Mouse (Mus musculus) cerebellum, postnatal 4 days (tissue): ENCODE results near the gene Spaca4.

Source experiments
- DNase-seq, 2 experiments: peaks; one replicate each; pipeline ENCODE4 v3.0.0; 2022; ENCODE audit warnings: low spot score in 2 of 2, mixed read lengths in 1 of 2

The Spaca4 gene

DNA sequence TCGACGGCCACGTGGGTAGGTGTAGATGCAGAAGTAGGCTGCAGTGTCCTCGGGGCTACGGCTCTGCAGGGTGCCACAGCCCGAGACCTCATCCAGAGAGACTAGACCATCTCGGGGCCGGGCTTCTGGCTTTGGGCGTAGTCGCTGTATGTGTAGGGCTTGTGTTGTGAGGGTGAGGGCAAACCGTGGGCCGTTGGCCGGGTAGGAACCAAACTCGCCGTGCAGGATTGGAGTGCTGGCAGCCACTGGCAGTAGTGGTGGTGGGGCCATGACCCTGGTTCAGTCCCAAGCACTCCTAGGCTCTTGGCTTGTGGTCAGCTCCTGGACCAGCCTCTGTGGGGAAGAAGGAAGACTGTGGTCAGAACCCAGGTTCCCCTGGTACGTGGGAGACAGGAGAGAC is 12.2 kb downstream of the Spaca4 start:
- no peak for DNase-seq

DNA sequence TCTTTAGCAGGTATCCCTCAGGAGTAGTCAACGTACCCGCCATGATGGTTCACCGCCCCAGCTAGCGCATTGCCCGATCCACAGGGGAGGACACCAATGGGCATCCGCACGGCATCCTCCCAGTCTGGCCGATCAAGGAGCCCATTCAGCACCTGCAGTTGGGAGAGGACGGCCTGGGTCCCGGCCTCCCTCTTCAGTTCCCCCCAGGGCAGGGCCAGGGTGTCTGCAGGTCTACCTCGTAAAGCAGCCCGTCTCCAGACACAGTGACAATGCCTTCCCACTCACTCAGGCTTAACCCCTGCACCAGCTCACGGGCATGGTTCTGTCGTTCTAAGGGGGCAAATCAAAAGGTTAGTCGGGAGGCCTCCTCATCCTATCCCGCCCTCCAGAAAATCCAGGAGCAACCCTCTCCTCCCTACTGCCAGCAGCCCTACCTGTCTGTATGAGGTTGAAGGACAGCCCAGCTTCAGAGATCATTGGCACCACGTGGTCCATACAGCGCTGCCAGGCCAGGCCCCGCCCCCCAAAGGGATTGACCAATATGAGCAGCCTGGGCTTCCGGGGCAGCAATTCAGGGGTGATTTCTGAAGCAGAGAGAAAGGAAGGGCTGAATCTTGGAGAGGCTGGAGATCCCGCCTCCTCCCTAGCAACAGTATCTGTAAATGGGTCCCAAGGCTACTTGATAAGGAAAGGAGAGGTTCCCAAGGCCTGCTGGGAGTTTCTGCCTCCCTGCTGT is 13.4 kb downstream of the Spaca4 start:
- no peak for DNase-seq

DNA sequence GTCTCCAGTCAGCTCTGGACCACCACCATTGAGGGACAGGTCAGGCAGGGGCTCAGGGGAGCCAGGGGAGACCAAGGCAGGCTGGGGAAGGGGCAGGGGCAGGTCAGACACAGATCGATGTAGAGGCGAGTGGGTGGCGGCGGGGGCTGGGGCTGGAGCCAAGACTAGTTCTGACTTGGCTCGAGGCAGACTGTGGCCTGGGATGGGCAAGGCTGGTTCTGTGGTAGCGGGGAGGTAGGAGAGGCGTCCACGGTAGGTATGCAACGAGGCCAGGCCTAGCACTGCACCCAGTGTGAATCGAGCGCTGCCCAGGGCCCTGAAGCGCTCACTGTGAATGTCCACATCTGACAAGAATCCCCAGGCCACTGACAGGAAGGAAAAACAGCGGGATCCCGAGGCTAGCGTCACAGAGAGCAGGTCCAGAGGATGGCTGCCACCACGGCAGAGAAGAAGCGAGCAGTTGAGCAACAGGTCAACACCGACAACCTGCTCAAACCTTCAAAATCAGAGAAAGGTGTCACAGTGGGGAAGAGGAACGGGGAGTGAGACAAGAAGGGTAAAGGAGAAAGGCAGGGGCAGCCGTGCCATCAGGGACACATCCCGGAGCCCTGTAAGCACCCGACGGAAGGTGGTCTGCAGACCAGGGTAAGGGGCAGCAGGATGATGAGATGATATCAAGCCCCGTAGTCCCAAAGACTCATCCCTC is 14.1 kb downstream of the Spaca4 start:
- no peak for DNase-seq

DNA sequence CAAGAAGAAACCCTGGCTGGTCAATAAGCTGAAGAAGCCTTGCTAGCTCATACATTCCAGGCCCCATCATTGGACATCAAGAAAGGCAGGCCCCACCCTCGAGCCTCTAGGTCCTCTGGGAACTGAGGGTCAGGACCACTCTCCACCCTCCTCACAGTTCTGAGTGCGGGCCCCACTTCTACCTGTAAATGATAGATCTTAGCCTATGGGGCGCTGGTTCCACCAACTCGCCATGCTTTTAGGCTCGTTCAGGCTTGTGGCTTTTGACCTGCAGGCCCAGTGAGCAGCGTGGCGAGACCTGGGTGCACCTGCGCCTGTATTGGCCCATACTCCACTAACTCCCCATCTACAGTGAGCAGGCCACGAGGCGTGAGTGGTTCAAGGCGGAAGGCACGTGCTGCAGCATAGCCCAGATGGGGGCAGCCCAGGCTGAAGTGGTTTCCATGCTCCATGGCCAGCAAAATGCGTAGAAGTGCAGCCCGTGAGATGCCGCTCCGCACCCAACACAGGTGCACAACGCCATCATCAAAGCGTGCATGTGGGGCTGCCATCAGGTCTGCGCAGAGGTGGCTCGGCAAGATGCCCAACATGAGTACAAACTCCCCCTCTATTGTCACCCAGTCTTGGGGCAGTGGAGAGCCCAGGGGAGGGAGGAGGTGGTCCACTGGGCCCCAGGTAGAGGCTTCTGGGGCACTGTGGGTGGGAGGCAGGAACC is 15.0 kb downstream of the Spaca4 start:
- no peak for DNase-seq

DNA sequence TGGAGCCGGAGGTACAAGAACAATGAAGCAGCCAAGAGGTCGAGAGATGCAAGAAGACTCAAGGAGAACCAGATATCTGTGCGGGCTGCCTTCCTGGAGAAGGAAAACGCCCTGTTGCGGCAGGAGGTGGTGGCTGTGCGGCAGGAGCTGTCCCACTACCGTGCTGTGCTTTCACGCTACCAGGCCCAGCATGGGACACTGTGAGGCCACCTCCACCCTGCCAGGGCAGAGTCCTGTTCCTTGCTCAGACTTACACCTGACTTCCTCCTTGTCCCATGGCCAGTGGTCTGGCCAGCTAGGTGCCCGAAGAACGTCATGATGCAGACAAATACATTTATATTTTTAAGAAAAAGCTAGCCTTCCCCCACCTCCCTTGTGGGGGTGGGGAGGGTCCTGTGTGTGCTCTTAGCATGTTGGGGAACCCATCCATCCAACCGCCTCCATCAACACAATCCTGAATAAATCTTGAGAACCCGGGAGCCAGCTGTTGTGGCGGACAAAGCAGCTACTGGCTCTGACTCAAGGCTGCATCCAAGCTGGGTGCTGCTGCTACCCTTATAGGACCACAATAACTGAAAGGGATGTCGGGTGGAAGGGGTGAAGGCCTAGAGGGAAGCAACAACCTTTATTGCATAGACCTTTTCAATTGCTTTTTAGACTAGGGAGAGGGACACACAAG is 15.8 kb downstream of the Spaca4 start:
- DNase-seq: no peak

- DNase-seq: no peak
Observed at GRCm38 (mm10) chr7:45709036-45709435, 16.6 kb downstream of the Spaca4 start.

DNA sequence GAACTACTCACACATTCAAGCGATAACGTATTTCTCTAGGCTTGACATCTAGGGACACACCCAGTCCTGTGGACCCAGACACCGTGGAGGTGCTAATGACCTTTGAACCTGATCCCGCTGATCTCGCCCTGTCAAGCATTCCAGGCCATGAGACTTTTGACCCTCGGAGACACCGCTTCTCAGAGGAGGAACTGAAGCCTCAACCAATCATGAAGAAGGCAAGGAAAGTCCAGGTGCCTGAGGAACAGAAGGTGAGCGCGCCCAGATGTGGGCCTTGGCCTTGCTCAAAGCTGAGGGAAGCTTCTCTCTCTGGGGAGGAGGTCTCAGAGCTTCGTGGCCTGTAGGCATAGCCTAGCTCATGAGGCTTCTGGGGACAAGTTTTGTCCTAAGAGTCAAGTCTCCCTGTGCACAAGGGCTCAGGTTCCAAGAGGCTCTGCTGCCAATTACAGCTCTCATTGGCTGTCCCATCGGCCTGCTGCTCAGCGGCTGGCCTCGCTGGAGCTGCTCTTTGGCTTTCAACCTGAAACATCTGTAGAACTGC is 17.3 kb downstream of the Spaca4 start:
- DNase-seq: no peak

GRCm38 (mm10) chr7:45707375-45707967 is 18.1 kb downstream of the Spaca4 start:
- DNase-seq: peak; percentile 78 to 86

DNA sequence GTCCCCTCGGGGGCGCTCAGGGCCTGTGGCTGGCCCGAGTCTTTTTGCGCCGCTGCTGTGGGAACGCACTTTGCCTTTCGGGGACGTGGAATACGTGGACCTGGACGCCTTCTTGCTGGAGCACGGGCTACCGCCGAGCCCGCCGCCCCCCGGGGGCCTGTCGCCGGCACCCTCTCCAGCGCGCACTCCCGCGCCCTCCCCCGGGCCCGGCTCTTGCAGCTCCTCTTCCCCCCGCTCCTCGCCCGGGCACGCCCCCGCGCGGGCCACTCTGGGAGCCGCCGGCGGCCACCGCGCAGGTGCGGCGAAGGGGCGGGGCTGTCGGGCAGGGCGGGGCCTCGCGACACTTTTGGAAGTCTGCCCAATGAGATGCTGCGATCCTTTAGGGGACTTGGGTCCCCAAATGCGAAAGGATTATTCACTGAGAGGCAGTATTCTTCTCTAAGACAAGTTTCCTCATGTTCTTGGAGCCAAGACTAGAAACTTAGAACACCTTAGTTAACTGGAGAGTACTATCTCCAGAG is 18.8 kb downstream of the Spaca4 start:
- peak; percentile 65 to 81 for DNase-seq

DNA sequence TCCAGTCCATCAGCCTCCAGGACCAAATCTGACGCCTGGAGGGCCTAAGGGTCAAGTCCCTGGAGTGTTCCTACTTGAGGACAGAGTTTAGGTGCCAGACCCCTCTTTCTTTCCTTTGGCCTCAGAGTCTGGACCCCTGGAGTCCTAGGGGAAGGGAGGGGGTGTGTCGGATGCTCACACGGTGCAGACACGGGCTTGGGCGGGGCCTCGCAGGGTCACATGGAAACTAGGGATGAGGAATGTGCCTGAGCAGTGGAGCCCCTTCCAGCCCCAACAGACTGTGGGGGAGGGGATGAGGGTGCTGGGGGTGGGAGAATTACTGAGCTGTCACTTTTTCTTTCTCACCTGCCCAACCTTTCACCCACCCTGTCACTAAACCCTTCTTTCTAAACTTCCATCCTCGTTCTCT is 19.7 kb downstream of the Spaca4 start:
- peak in 1 of 2 experiments; percentile 50 for DNase-seq

GRCm38 (mm10) chr7:45705443-45705864 is 20.2 kb downstream of the Spaca4 start:
- no peak for DNase-seq

GRCm38 (mm10) chr7:45704730-45705442 is 20.7 kb downstream of the Spaca4 start, which contains the start of gene Dbp:
Dbp (plus strand) TSS chr7:45705088.
- DNase-seq: peak; percentile 88 to 97

DNA sequence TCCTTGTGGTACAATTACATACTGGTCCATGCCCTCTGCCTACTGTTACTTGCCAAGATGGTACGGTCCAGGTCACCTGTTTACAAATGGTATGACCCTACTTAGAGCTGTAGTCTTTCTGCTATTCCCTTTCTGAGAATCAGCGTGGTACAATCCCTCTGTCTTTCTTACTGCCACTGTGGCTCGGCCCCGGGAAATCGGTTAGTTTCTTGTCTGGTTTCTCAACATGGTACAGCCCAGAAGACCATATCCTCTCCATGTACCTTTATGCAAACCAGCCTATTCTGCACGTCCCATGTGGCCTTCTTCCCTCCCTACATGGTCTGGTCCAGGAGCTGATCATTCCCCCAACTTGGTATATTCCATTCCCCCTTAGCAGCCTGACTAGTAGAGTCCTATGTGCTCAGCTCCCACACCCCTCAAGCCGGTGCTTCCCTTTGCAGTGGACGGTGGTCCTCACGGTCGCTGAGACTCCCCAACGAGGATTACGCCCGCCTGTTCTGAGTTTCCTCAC is 21.5 kb downstream of the Spaca4 start:
- peak in 1 of 2 experiments; percentile 68 for DNase-seq

- no peak for DNase-seq
Observed at GRCm38 (mm10) chr7:45703521-45704033, 22.0 kb downstream of the Spaca4 start.

- no peak for DNase-seq
Observed at GRCm38 (mm10) chr7:45702809-45703520, 22.6 kb downstream of the Spaca4 start.

- DNase-seq: no peak
Observed at GRCm38 (mm10) chr7:45702316-45702715, 23.3 kb downstream of the Spaca4 start.

DNA sequence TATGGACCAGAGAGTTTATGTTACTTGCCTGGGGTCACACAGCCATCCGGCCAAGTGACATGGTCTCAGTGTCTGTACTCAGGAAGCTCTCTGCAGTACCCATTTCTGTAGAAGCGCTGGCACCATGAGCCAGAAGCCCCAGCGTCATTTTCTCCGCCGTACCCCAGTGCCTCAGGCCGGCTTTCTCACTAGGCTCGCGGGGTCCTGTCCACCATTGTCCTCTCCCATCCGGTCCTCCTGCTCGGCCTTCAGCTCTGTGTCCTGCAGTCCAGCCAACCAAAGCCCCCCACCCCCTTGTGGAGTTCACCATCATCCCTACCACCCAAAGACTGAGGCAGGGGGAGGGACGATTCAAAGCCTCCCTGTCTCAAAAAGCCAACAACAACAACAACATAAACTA is 24.0 kb downstream of the Spaca4 start:
- DNase-seq: no peak

DNA sequence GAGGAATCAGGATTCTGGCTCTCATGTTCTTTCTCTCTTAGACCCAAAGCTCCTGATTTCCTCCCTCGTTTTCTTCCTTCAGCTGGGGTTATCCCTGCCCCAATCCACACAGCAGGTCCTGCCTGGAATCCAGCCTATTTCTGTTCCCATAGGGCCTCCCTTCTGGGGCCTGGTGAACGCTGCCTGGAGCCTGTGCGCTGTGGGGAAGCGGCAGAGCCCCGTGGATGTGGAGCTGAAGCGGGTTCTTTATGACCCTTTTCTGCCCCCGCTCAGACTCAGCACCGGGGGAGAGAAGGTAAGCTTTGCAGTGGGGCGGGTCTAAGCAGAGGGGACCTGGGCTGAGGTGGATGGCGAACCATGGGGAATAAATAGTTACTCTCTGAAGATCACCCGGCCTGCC is 24.5 kb downstream of the Spaca4 start:
- no peak for DNase-seq
